Mouse (Mus musculus): ENCODE results near the gene N4bp1.

- TF ChIP-seq POLR2A (IDR thresholded peaks at IDR 0.05; ENCODE audit: low read depth, low read length) (no peak), CTCF (IDR thresholded peaks at IDR 0.05; ENCODE audit: extremely low read depth, insufficient read length, insufficient replicate concordance, low read depth, low read length) (no peak)
Measured at GRCm38 (mm10) chr8:86762806-86763205, 122.3 kb downstream of the N4bp1 start.

All from small intestine, adult 2 months (tissue).